Mouse (Mus musculus) hindbrain, postnatal 0 days (tissue): ENCODE results near the gene Pip4k2c. TPM values are rescaled to one million over a fixed set of nuclear protein-coding genes. Genes with fewer than 3 reads are reported as not detected.
A peak's percentile ranks its signal among the peaks of the same experiment; 100 is the strongest.

Source experiments
- ATAC-seq: fragments of 200-750 bp; cut with Nextera tagmentation; 2 replicates; pipeline ENCODE4 v1.8.0; 2017; ENCODE audit warnings: mild to moderate bottlenecking, moderate TSS enrichment, moderate library complexity
- DNase-seq: peaks from one replicate; pipeline ENCODE4 v3.0.0-alpha.2; 2015; ENCODE audit warnings: low spot score
- H3K27ac ChIP-seq: fragments of 300-500 bp; sonication (generic); 2 replicates; pipeline ENCODE4 v1.5.1; 2014; ENCODE audit warnings: mild to moderate bottlenecking
- H3K27me3 ChIP-seq: fragments of 300-500 bp; sonication (generic); 2 replicates; pipeline ENCODE4 v1.6.1; 2014; ENCODE audit warnings: low read length, mixed read lengths; ENCODE audit not compliant: insufficient read depth
- H3K36me3 ChIP-seq: fragments of 300-500 bp; sonication (generic); 2 replicates; pipeline ENCODE4 v1.6.1; 2014; ENCODE audit warnings: low read length, mixed read lengths; ENCODE audit not compliant: insufficient read depth
- H3K4me1 ChIP-seq: fragments of 300-500 bp; sonication (generic); 2 replicates; pipeline ENCODE4 v1.6.1; 2014; ENCODE audit warnings: antibody characterized with exemption, low read length, mixed read lengths; ENCODE audit not compliant: insufficient read depth
- H3K4me2 ChIP-seq: fragments of 300-500 bp; sonication (generic); 2 replicates; pipeline ENCODE4 v1.6.1; 2014; ENCODE audit warnings: low read depth, mild to moderate bottlenecking, low read length, moderate library complexity, mixed read lengths
- H3K4me3 ChIP-seq: fragments of 300-500 bp; sonication (generic); 2 replicates; pipeline ENCODE4 v1.5.1; 2014; ENCODE audit warnings: low read length
- H3K9ac ChIP-seq: fragments of 300-500 bp; sonication (generic); replicated peaks from 2 replicates; pipeline ENCODE4 v1.6.1; 2014; ENCODE audit warnings: mild to moderate bottlenecking, low read length, moderate library complexity, mixed read lengths
- H3K9me3 ChIP-seq: fragments of 300-500 bp; sonication (generic); 2 replicates; pipeline ENCODE4 v1.6.1; 2016; ENCODE audit warnings: low read length, mixed read lengths
- CTCF ChIP-seq: IDR thresholded peaks from 2 replicates; pipeline ENCODE4 v1.5.1; 2016; ENCODE audit warnings: antibody characterized with exemption, control low read depth, low read depth
- WGBS: fragments of 180-500 bp; shearing (Covaris S2); extraction: QIAGEN DNeasy Blood & Tissue Kit; methylation state at CpG from one replicate; pipeline ENCODE4 v1.1.7; 2014; 5-methylcytosine and 5-hydroxymethylcytosine counted together
- polyA plus RNA-seq: library from polyadenylated mRNA; unstranded; fragments of >200 nt; fragmentation: Nextera tagmentation; extraction: Ambion mirVana; gene quantifications from 2 replicates; pipeline ENCODE4 v1.2.1, GENCODE M21; 2015
- total RNA-seq: library from RNA; depleted of rRNA; stranded (reverse); fragments of >200 nt; gene quantifications from 2 replicates; pipeline ENCODE4 v1.2.3, GENCODE M21; 2014

The Pip4k2c gene
- total and polyA plus RNA-seq, 2 experiments from 2014 or later, result 20.2 to 22.8 TPM

GRCm38 (mm10) chr10:127167614-127168192 is 43.7 kb downstream of the Pip4k2c start:
- no peak for TF ChIP-seq CTCF
- no peaks in the 10 kb centered on the region for H3K27me3 ChIP-seq
- 0 out of 2 replicates have a peak overlapping the region, but pooled peaks have one; percentile 5 for H3K9ac ChIP-seq
- H3K4me2 ChIP-seq, result peak overlapping the region; percentile 89
- peaks cover 5% of the 10 kb centered on the region; the same call in 1 of the 2 replicates for H3K36me3 ChIP-seq
- H3K4me1 ChIP-seq, result 0 out of 2 replicates have a peak, but pooled peaks cover 7% of the 10 kb centered on the region
- no peaks in the 10 kb centered on the region for H3K9me3 ChIP-seq
- 58% methylated on average over 10 of the region's 10 CpGs for WGBS
- DNase-seq (no peak), ATAC-seq (no peak)
- H3K4me3 ChIP-seq, result 0 out of 2 replicates have a peak overlapping the region, but pooled peaks have one; percentile 76
- H3K27ac ChIP-seq, result no peak overlapping the region

- H3K27me3 ChIP-seq, result no peaks in the 10 kb centered on the region
- peaks cover 5% of the 10 kb centered on the region; the same call in 1 of the 2 replicates for H3K36me3 ChIP-seq
- H3K9me3 ChIP-seq, result no peaks in the 10 kb centered on the region
- H3K4me2 ChIP-seq, result peak overlapping the region; percentile 89
- 0 out of 2 replicates have a peak, but pooled peaks cover 7% of the 10 kb centered on the region for H3K4me1 ChIP-seq
- WGBS, result 24% methylated on average over 15 of the region's 15 CpGs
- DNase-seq (no peak), ATAC-seq (no peak)
- peak overlapping the region; percentile 76 for H3K4me3 ChIP-seq
- H3K27ac ChIP-seq, result peak overlapping the region; percentile 96
- H3K9ac ChIP-seq, result peak overlapping the region; percentile 96
- no peak for TF ChIP-seq CTCF
These were observed 44.4 kb downstream of the Pip4k2c start for GRCm38 (mm10) chr10:127166771-127167613.

- no peak for TF ChIP-seq CTCF
- Histone ChIP-seq H3K9ac (peak overlapping the region; percentile 96), H3K36me3 (peaks cover 5% of the 10 kb centered on the region; the same call in 1 of the 2 replicates), H3K9me3 (no peaks in the 10 kb centered on the region), H3K4me1 (0 out of 2 replicates have a peak, but pooled peaks cover 7% of the 10 kb centered on the region), H3K27ac (peak overlapping the region; percentile 96), H3K27me3 (no peaks in the 10 kb centered on the region), H3K4me3 (peak overlapping the region; percentile 76), H3K4me2 (peak overlapping the region; percentile 89)
- DNase-seq, result no peak
- ATAC-seq, result no peak
- WGBS, result 3% methylated on average over 11 of the region's 11 CpGs
These were observed 45.0 kb downstream of the Pip4k2c start for GRCm38 (mm10) chr10:127166404-127166715.

GRCm38 (mm10) chr10:127165654-127166403 is 45.6 kb downstream of the Pip4k2c start:
- Histone ChIP-seq H3K4me2 (peak overlapping the region; percentile 89), H3K4me1 (0 out of 2 replicates have a peak, but pooled peaks cover 7% of the 10 kb centered on the region), H3K9ac (peak overlapping the region; percentile 96), H3K36me3 (peaks cover 5% of the 10 kb centered on the region; the same call in 1 of the 2 replicates), H3K27me3 (no peaks in the 10 kb centered on the region), H3K4me3 (peak overlapping the region; percentile 76), H3K9me3 (no peaks in the 10 kb centered on the region), H3K27ac (peak overlapping the region; percentile 96)
- DNase-seq (peak; percentile 70), ATAC-seq (peak; percentile 48)
- TF ChIP-seq CTCF, result peak; percentile 1; the same call in 1 of the 2 replicates
- under 1% methylated on average over 54 of the region's 56 CpGs for WGBS

GRCm38 (mm10) chr10:127165354-127165653 is 46.1 kb downstream of the Pip4k2c start:
- DNase-seq (no peak), ATAC-seq (peak; percentile 67)
- Histone ChIP-seq H3K27ac (peak overlapping the region; percentile 96), H3K4me3 (peak overlapping the region; percentile 76), H3K9ac (peak overlapping the region; percentile 96), H3K36me3 (peaks cover 5% of the 10 kb centered on the region; the same call in 1 of the 2 replicates), H3K9me3 (no peaks in the 10 kb centered on the region), H3K27me3 (no peaks in the 10 kb centered on the region), H3K4me2 (peak overlapping the region; percentile 89), H3K4me1 (0 out of 2 replicates have a peak, but pooled peaks cover 7% of the 10 kb centered on the region)
- WGBS, result 0% methylated on average over 42 of the region's 42 CpGs
- no peak for TF ChIP-seq CTCF

GRCm38 (mm10) chr10:127164631-127165353 is 46.6 kb downstream of the Pip4k2c start, which contains the start of gene B4galnt1:
Gene B4galnt1, plus strand, starts transcription at chr10:127165225.
- Histone ChIP-seq H3K27me3 (no peaks in the 10 kb centered on the region), H3K36me3 (peaks cover 5% of the 10 kb centered on the region; the same call in 1 of the 2 replicates), H3K27ac (peak within 1 kb of the TSS; percentile 96), H3K4me2 (peak within 1 kb of the TSS; percentile 89), H3K9me3 (no peaks in the 10 kb centered on the region), H3K4me1 (0 out of 2 replicates have a peak, but pooled peaks cover 7% of the 10 kb centered on the region), H3K9ac (peak within 1 kb of the TSS; percentile 96), H3K4me3 (peak within 1 kb of the TSS; percentile 76)
- TF ChIP-seq CTCF, result peak; percentile 77
- DNase-seq (peak; percentile 95), ATAC-seq (peak; percentile 89)
- 2% methylated on average over 51 of the region's 52 CpGs for WGBS
